Mouse (Mus musculus): ENCODE measurements at regions not wholly inside any gene's neighbourhood (a gene's known extent, or its start where the extent isn't known, plus 50 kb on each side); places are given as distances from the start of the nearest gene placed in this dataset.

GRCm38 (mm10) chr3:70201334-70201943 is 194.0 kb downstream of the Otol1 start:
- TF ChIP-seq CTCF (conservative IDR thresholded peaks at IDR 0.05; ENCODE audit: insufficient read depth, insufficient read length, low read depth, low read length) (no peak), POLR2A (IDR thresholded peaks at IDR 0.05; ENCODE audit: low read depth, low read length) (no peak)
- H3K27ac ChIP-seq (ENCODE audit: insufficient read depth, low read depth, low read length), result no peak overlapping the region
- H3K4me1 ChIP-seq (ENCODE audit: control insufficient read depth, insufficient read depth, low read length), result no peaks in the 10 kb centered on the region
- 73% methylated on average over 3 of the region's 3 CpGs for WGBS
- H3K4me3 ChIP-seq (ENCODE audit: insufficient read depth, low read depth, low read length), result no peak overlapping the region
- DNase-seq, result no peak
- H3K36me3 ChIP-seq (ENCODE audit: control insufficient read depth, insufficient read depth, low read length), result no peaks in the 10 kb centered on the region
- H3K27me3 ChIP-seq (replicated peaks; ENCODE audit: control insufficient read depth, insufficient read depth, low read length), result no peaks in the 10 kb centered on the region

- no peak for DNase-seq
- H3K36me3 ChIP-seq (ENCODE audit: control insufficient read depth, insufficient read depth, low read length), result no peaks in the 10 kb centered on the region
- no peaks in the 10 kb centered on the region for H3K27me3 ChIP-seq (replicated peaks; ENCODE audit: control insufficient read depth, insufficient read depth, low read length)
- no peak overlapping the region for H3K27ac ChIP-seq (ENCODE audit: insufficient read depth, low read depth, low read length)
- TF ChIP-seq POLR2A (IDR thresholded peaks at IDR 0.05; ENCODE audit: low read depth, low read length), result no peak
- H3K4me1 ChIP-seq (ENCODE audit: control insufficient read depth, insufficient read depth, low read length), result no peaks in the 10 kb centered on the region
- no peak overlapping the region for H3K4me3 ChIP-seq (ENCODE audit: insufficient read depth, low read depth, low read length)
- 78% methylated on average over 3 of the region's 3 CpGs for WGBS
These were observed 207.8 kb downstream of the Otol1 start for GRCm38 (mm10) chr3:70215195-70215594.

- H3K36me3 ChIP-seq (ENCODE audit: control insufficient read depth, insufficient read depth, low read length), result no peaks in the 10 kb centered on the region
- no peak for TF ChIP-seq CTCF (conservative IDR thresholded peaks at IDR 0.05; ENCODE audit: insufficient read depth, insufficient read length, low read depth, low read length)
- TF ChIP-seq POLR2A (IDR thresholded peaks at IDR 0.05; ENCODE audit: low read depth, low read length), result no peak
- no peaks in the 10 kb centered on the region for H3K4me1 ChIP-seq (ENCODE audit: control insufficient read depth, insufficient read depth, low read length)
- no peak overlapping the region for H3K4me3 ChIP-seq (ENCODE audit: insufficient read depth, low read depth, low read length)
- H3K27ac ChIP-seq (ENCODE audit: insufficient read depth, low read depth, low read length), result no peak overlapping the region
- H3K27me3 ChIP-seq (replicated peaks; ENCODE audit: control insufficient read depth, insufficient read depth, low read length), result no peaks in the 10 kb centered on the region
- DNase-seq, result no peak
- WGBS, result 84% methylated on average over 1 of the region's 1 CpGs
These were observed 208.7 kb downstream of the Otol1 start for GRCm38 (mm10) chr3:70216096-70216495.

- Histone ChIP-seq H3K27me3 (replicated peaks; ENCODE audit: control insufficient read depth, insufficient read depth, low read length) (no peaks in the 10 kb centered on the region), H3K27ac (ENCODE audit: insufficient read depth, low read depth, low read length) (no peak overlapping the region), H3K4me3 (ENCODE audit: insufficient read depth, low read depth, low read length) (no peak overlapping the region), H3K4me1 (ENCODE audit: control insufficient read depth, insufficient read depth, low read length) (no peaks in the 10 kb centered on the region), H3K36me3 (ENCODE audit: control insufficient read depth, insufficient read depth, low read length) (no peaks in the 10 kb centered on the region)
- 71% methylated on average over 4 of the region's 4 CpGs for WGBS
- no peak for TF ChIP-seq POLR2A (IDR thresholded peaks at IDR 0.05; ENCODE audit: low read depth, low read length)
- TF ChIP-seq CTCF (conservative IDR thresholded peaks at IDR 0.05; ENCODE audit: insufficient read depth, insufficient read length, low read depth, low read length), result no peak
- no peak for DNase-seq
These were observed 211.4 kb downstream of the Otol1 start for GRCm38 (mm10) chr3:70218757-70219360.

- 80% methylated on average over 3 of the region's 3 CpGs for WGBS
- Histone ChIP-seq H3K4me1 (ENCODE audit: control insufficient read depth, insufficient read depth, low read length) (no peaks in the 10 kb centered on the region), H3K36me3 (ENCODE audit: control insufficient read depth, insufficient read depth, low read length) (no peaks in the 10 kb centered on the region), H3K4me3 (ENCODE audit: insufficient read depth, low read depth, low read length) (no peak overlapping the region), H3K27me3 (replicated peaks; ENCODE audit: control insufficient read depth, insufficient read depth, low read length) (no peaks in the 10 kb centered on the region), H3K27ac (ENCODE audit: insufficient read depth, low read depth, low read length) (no peak overlapping the region)
- DNase-seq, result no peak
- no peak for TF ChIP-seq CTCF (conservative IDR thresholded peaks at IDR 0.05; ENCODE audit: insufficient read depth, insufficient read length, low read depth, low read length)
- no peak for TF ChIP-seq POLR2A (IDR thresholded peaks at IDR 0.05; ENCODE audit: low read depth, low read length)
These were observed 216.1 kb downstream of the Otol1 start for GRCm38 (mm10) chr3:70223443-70224065.

GRCm38 (mm10) chr3:70224846-70225245 is 217.4 kb downstream of the Otol1 start:
- WGBS, result 91% methylated on average over 6 of the region's 6 CpGs
- H3K27me3 ChIP-seq (replicated peaks; ENCODE audit: control insufficient read depth, insufficient read depth, low read length), result no peaks in the 10 kb centered on the region
- no peak overlapping the region for H3K27ac ChIP-seq (ENCODE audit: insufficient read depth, low read depth, low read length)
- TF ChIP-seq POLR2A (IDR thresholded peaks at IDR 0.05; ENCODE audit: low read depth, low read length) (no peak), CTCF (conservative IDR thresholded peaks at IDR 0.05; ENCODE audit: insufficient read depth, insufficient read length, low read depth, low read length) (no peak)
- H3K4me3 ChIP-seq (ENCODE audit: insufficient read depth, low read depth, low read length), result no peak overlapping the region
- no peaks in the 10 kb centered on the region for H3K36me3 ChIP-seq (ENCODE audit: control insufficient read depth, insufficient read depth, low read length)
- no peaks in the 10 kb centered on the region for H3K4me1 ChIP-seq (ENCODE audit: control insufficient read depth, insufficient read depth, low read length)
- DNase-seq, result no peak

GRCm38 (mm10) chr3:70227165-70227564 is 219.8 kb downstream of the Otol1 start:
- DNase-seq, result no peak
- no peaks in the 10 kb centered on the region for H3K4me1 ChIP-seq (ENCODE audit: control insufficient read depth, insufficient read depth, low read length)
- TF ChIP-seq POLR2A (IDR thresholded peaks at IDR 0.05; ENCODE audit: low read depth, low read length) (no peak), CTCF (conservative IDR thresholded peaks at IDR 0.05; ENCODE audit: insufficient read depth, insufficient read length, low read depth, low read length) (no peak)
- no peaks in the 10 kb centered on the region for H3K36me3 ChIP-seq (ENCODE audit: control insufficient read depth, insufficient read depth, low read length)
- 80% methylated on average over 4 of the region's 4 CpGs for WGBS
- H3K4me3 ChIP-seq (ENCODE audit: insufficient read depth, low read depth, low read length), result no peak overlapping the region
- no peak overlapping the region for H3K27ac ChIP-seq (ENCODE audit: insufficient read depth, low read depth, low read length)
- H3K27me3 ChIP-seq (replicated peaks; ENCODE audit: control insufficient read depth, insufficient read depth, low read length), result no peaks in the 10 kb centered on the region

Measured in kidney, adult 2 months (tissue).